Mouse (Mus musculus): ENCODE measurements at regions not wholly inside any gene's neighbourhood (a gene's known extent, or its start where the extent isn't known, plus 50 kb on each side); places are given as distances from the start of the nearest gene placed in this dataset.

- no peak for TF ChIP-seq CTCF (IDR thresholded peaks at IDR 0.05; ENCODE audit: low read depth)
- no peak for TF ChIP-seq EP300 (IDR thresholded peaks at IDR 0.05; ENCODE audit: low read depth)
Observed at GRCm38 (mm10) chr19:19194306-19194705, 83.3 kb upstream of the Rorb start.
